Mouse (Mus musculus) hindbrain, postnatal 0 days (tissue): ENCODE measurements at regions not wholly inside any gene's neighbourhood (a gene's known extent, or its start where the extent isn't known, plus 50 kb on each side); places are given as distances from the start of the nearest gene placed in this dataset.
A peak's percentile ranks its signal among the peaks of the same experiment; 100 is the strongest.

ENCODE experiments used
- ATAC-seq: fragments of 200-750 bp; cut with Nextera tagmentation; 2 replicates; pipeline ENCODE4 v1.8.0; 2017; ENCODE audit warnings: mild to moderate bottlenecking, moderate TSS enrichment, moderate library complexity
- DNase-seq: peaks from one replicate; pipeline ENCODE4 v3.0.0-alpha.2; 2015; ENCODE audit warnings: low spot score
- H3K27ac ChIP-seq: fragments of 300-500 bp; sonication (generic); 2 replicates; pipeline ENCODE4 v1.5.1; 2014; ENCODE audit warnings: mild to moderate bottlenecking
- H3K27me3 ChIP-seq: fragments of 300-500 bp; sonication (generic); 2 replicates; pipeline ENCODE4 v1.6.1; 2014; ENCODE audit warnings: low read length, mixed read lengths; ENCODE audit not compliant: insufficient read depth
- H3K36me3 ChIP-seq: fragments of 300-500 bp; sonication (generic); 2 replicates; pipeline ENCODE4 v1.6.1; 2014; ENCODE audit warnings: low read length, mixed read lengths; ENCODE audit not compliant: insufficient read depth
- H3K4me1 ChIP-seq: fragments of 300-500 bp; sonication (generic); 2 replicates; pipeline ENCODE4 v1.6.1; 2014; ENCODE audit warnings: antibody characterized with exemption, low read length, mixed read lengths; ENCODE audit not compliant: insufficient read depth
- H3K4me2 ChIP-seq: fragments of 300-500 bp; sonication (generic); 2 replicates; pipeline ENCODE4 v1.6.1; 2014; ENCODE audit warnings: low read depth, mild to moderate bottlenecking, low read length, moderate library complexity, mixed read lengths
- H3K4me3 ChIP-seq: fragments of 300-500 bp; sonication (generic); 2 replicates; pipeline ENCODE4 v1.5.1; 2014; ENCODE audit warnings: low read length
- H3K9ac ChIP-seq: fragments of 300-500 bp; sonication (generic); replicated peaks from 2 replicates; pipeline ENCODE4 v1.6.1; 2014; ENCODE audit warnings: mild to moderate bottlenecking, low read length, moderate library complexity, mixed read lengths
- H3K9me3 ChIP-seq: fragments of 300-500 bp; sonication (generic); 2 replicates; pipeline ENCODE4 v1.6.1; 2016; ENCODE audit warnings: low read length, mixed read lengths
- CTCF ChIP-seq: IDR thresholded peaks from 2 replicates; pipeline ENCODE4 v1.5.1; 2016; ENCODE audit warnings: antibody characterized with exemption, control low read depth, low read depth
- WGBS: fragments of 180-500 bp; shearing (Covaris S2); extraction: QIAGEN DNeasy Blood & Tissue Kit; methylation state at CpG from one replicate; pipeline ENCODE4 v1.1.7; 2014; 5-methylcytosine and 5-hydroxymethylcytosine counted together

DNA sequence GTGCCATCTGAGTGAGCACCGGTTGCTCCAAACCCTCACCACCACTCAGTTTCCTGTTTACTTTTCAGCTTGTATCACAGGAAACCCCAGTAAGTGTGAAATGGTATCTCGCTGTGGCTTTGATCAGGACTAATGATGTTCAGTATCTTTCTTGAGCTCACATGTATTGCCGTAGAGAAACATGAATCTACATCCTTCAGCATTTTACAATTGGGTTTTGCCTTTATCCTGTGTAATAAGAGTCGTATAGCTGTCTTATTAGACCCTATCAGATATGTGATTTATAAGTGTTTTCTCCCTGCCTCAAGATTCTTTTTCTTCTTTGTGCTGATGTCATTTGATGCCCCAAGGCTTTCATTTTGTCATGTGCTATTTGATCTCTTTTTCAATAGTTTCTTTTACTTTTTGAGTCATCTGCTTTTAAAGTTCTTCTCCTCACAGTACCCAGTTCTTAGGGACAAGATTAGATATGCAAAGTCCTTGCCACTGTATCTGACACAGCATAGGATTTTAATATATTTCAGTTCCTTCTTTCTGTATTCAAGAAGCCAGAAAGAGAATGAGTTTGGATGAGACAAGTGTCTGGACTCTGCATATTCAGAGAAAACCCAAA lies 246.0 kb downstream of the Tle4 start:
- Histone ChIP-seq H3K4me1 (no peaks in the 10 kb centered on the region), H3K27ac (no peak overlapping the region), H3K36me3 (no peaks in the 10 kb centered on the region), H3K27me3 (no peaks in the 10 kb centered on the region), H3K4me3 (no peak overlapping the region), H3K9ac (no peak overlapping the region), H3K9me3 (no peaks in the 10 kb centered on the region), H3K4me2 (no peak overlapping the region)
- DNase-seq (no peak), ATAC-seq (no peak)
- TF ChIP-seq CTCF, result no peak
- 85% methylated on average over 4 of the region's 4 CpGs for WGBS

DNA sequence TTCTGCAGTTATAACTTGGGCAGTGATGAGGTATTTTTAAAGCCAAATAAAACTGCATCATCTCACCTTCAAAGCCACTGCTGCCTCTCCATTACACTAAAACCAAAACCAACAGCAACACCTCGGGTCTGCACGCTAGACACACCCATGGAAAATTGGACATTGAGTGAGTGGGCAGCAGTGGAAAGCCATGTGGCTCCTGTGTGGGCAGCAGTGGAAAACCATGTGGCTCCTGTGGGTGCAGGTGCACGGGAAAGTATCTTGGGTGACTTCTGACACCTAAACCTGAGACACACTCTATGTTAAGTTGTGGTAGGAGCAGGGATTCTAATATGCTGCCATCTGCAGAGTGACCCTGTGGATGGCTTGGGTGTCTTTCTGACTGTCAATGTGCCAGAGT lies 245.3 kb downstream of the Tle4 start:
- DNase-seq (no peak), ATAC-seq (no peak)
- no peak overlapping the region for H3K27ac ChIP-seq
- no peaks in the 10 kb centered on the region for H3K36me3 ChIP-seq
- H3K4me1 ChIP-seq, result no peaks in the 10 kb centered on the region
- H3K9me3 ChIP-seq, result no peaks in the 10 kb centered on the region
- no peak for TF ChIP-seq CTCF
- 90% methylated on average over 3 of the region's 3 CpGs for WGBS
- H3K4me2 ChIP-seq, result no peak overlapping the region
- H3K4me3 ChIP-seq, result no peak overlapping the region
- no peaks in the 10 kb centered on the region for H3K27me3 ChIP-seq
- H3K9ac ChIP-seq, result no peak overlapping the region

- Histone ChIP-seq H3K27ac (no peak overlapping the region), H3K4me2 (no peak overlapping the region), H3K4me3 (no peak overlapping the region), H3K9me3 (no peaks in the 10 kb centered on the region), H3K9ac (no peak overlapping the region), H3K36me3 (no peaks in the 10 kb centered on the region), H3K4me1 (no peaks in the 10 kb centered on the region), H3K27me3 (no peaks in the 10 kb centered on the region)
- WGBS, result 86% methylated on average over 4 of the region's 4 CpGs
- no peak for ATAC-seq
- no peak for TF ChIP-seq CTCF
- no peak for DNase-seq
These were observed 244.7 kb downstream of the Tle4 start for GRCm38 (mm10) chr19:14353151-14353550.

DNA sequence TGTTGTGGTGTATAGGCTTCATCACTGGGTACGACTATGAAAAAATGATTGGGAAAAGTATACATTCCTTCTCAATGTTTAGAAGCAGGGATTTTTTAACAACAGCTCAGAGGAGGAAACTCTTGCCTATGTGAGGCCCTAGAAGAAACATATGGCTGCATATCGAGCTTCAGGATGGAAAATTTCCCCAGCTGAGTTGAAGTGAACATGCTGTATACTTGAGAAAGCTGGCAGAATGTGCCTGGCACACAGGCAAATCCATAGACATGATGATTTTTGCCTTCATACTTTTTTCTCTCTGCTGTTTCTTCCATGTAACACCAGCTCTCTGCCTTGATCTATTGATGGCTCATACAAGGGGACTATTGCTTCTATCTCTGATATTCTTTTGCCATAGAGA lies 242.7 kb downstream of the Tle4 start:
- no peak overlapping the region for H3K4me2 ChIP-seq
- DNase-seq, result no peak

GRCm38 (mm10) chr19:14355946-14356345 lies 241.9 kb downstream of the Tle4 start:
- H3K9ac ChIP-seq, result no peak overlapping the region
- no peak for ATAC-seq
- H3K4me2 ChIP-seq, result no peak overlapping the region
- TF ChIP-seq CTCF, result no peak
- no peaks in the 10 kb centered on the region for H3K36me3 ChIP-seq
- no peak overlapping the region for H3K27ac ChIP-seq
- H3K4me3 ChIP-seq, result no peak overlapping the region
- DNase-seq, result no peak
- no peaks in the 10 kb centered on the region for H3K9me3 ChIP-seq
- H3K4me1 ChIP-seq, result no peaks in the 10 kb centered on the region; the same call in 1 of the 2 replicates
- no peaks in the 10 kb centered on the region for H3K27me3 ChIP-seq

More for the DNA sequence above, 242.7 kb downstream of the Tle4 start:
- H3K4me3 ChIP-seq, result no peak overlapping the region
- no peak overlapping the region for H3K27ac ChIP-seq
- 84% methylated on average over 2 of the region's 2 CpGs for WGBS
- no peaks in the 10 kb centered on the region; the same call in 1 of the 2 replicates for H3K4me1 ChIP-seq
- no peaks in the 10 kb centered on the region for H3K27me3 ChIP-seq
- no peak overlapping the region for H3K9ac ChIP-seq
- no peaks in the 10 kb centered on the region for H3K9me3 ChIP-seq
- no peaks in the 10 kb centered on the region for H3K36me3 ChIP-seq
- no peak for ATAC-seq
- TF ChIP-seq CTCF, result no peak

DNA sequence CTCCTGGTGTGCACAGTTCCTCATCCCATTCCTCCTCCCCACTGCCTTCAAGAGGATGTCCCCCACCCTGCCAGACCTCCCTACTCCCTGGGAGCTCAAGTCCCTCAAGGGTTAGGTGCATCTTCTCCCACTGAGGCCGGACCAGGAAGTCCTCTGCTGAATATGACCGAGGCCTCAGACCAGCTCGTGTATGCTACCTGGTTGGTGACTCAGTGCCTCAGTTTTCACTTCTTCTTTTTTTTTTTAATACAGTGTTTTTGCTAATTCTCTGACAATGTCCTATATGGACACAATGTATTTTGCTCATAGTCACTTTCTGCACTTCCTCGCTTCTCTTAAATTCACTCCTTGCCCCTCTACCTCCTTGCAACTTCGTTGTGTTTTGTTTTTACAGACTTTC lies 237.2 kb downstream of the Tle4 start:
- Histone ChIP-seq H3K4me2 (no peak overlapping the region), H3K27ac (no peak overlapping the region), H3K9me3 (no peaks in the 10 kb centered on the region), H3K36me3 (no peaks in the 10 kb centered on the region), H3K27me3 (no peaks in the 10 kb centered on the region), H3K4me1 (no peaks in the 10 kb centered on the region; the same call in 1 of the 2 replicates), H3K9ac (no peak overlapping the region), H3K4me3 (no peak overlapping the region)
- no peak for DNase-seq
- ATAC-seq, result no peak
- no peak for TF ChIP-seq CTCF
- WGBS, result 86% methylated on average over 5 of the region's 5 CpGs

- DNase-seq (no peak), ATAC-seq (peak; percentile 59; the same call in 1 of the 2 replicates)
- WGBS, result 65% methylated on average over 12 of the region's 12 CpGs
- Histone ChIP-seq H3K9ac (no peak overlapping the region), H3K9me3 (no peaks in the 10 kb centered on the region), H3K4me1 (no peaks in the 10 kb centered on the region), H3K36me3 (no peaks in the 10 kb centered on the region), H3K27me3 (no peaks in the 10 kb centered on the region), H3K4me3 (no peak overlapping the region), H3K4me2 (no peak overlapping the region), H3K27ac (no peak overlapping the region)
- no peak for TF ChIP-seq CTCF
These were observed 228.7 kb downstream of the Tle4 start for GRCm38 (mm10) chr19:14369098-14369604.
